Mouse (Mus musculus) lung, adult 2 months (tissue): ENCODE measurements around the gene Rwdd2a. TPM values are rescaled to one million over a fixed set of nuclear protein-coding genes. Genes with fewer than 3 reads are reported as not detected.
"Not testable (repeated sequence)": the region's sequence is repeated elsewhere in the genome, so short reads cannot be mapped to it uniquely, and the experiment has no call there.

Source experiments
- DNase-seq: peaks from one replicate; pipeline ENCODE4 v3.0.0; 2022
- H3K4me1 ChIP-seq: fragments of 200-500 bp; 2 replicates; pipeline ENCODE4 v1.6.1; 2011; ENCODE audit warnings: low read length; ENCODE audit not compliant: control insufficient read depth, insufficient read depth
- H3K4me3 ChIP-seq: fragments of 200-500 bp; replicated peaks from 2 replicates; pipeline ENCODE3; 2011; ENCODE audit warnings: low read depth, mild to moderate bottlenecking, control low read depth, low read length; ENCODE audit errors: extremely low read depth
- CTCF ChIP-seq: fragments of 200-500 bp; IDR thresholded peaks from 2 replicates; pipeline ENCODE4 v1.5.1; 2011; ENCODE audit warnings: mild to moderate bottlenecking, low read length, control low read depth; ENCODE audit not compliant: insufficient read depth
- POLR2A ChIP-seq: fragments of 200-500 bp; IDR thresholded peaks from 2 replicates; pipeline ENCODE4 v1.6.1; 2011; ENCODE audit warnings: low read depth, mild to moderate bottlenecking, control low read depth, low read length, borderline replicate concordance; ENCODE audit errors: extremely low read depth
- WGBS: fragments of 180-500 bp; shearing (Covaris S2); methylation state at CpG from one replicate; pipeline ENCODE4 v1.1.7; 2018; 5-methylcytosine and 5-hydroxymethylcytosine counted together
- polyA plus RNA-seq: library from polyadenylated mRNA; depleted of rRNA; stranded (reverse); fragments of >200 nt; gene quantifications from 2 replicates; pipeline ENCODE4 v1.2.3, GENCODE M21; 2012

The Rwdd2a gene
- polyA plus RNA-seq, 1 experiment, result 2.2 TPM

- Histone ChIP-seq H3K4me3 (no peak overlapping the region), H3K4me1 (no peaks in the 10 kb centered on the region)
- TF ChIP-seq CTCF (no peak), POLR2A (no peak)
- no peak for DNase-seq
- WGBS, result 85% methylated on average over 11 of the region's 11 CpGs
Measured at GRCm38 (mm10) chr9:86587019-86587795, 15.4 kb downstream of the Rwdd2a start.

GRCm38 (mm10) chr9:86592676-86593668 lies 21.2 kb downstream of the Rwdd2a start:
- H3K4me3 ChIP-seq, result no peak overlapping the region
- WGBS, result 69% methylated on average over 19 of the region's 19 CpGs
- no peaks in the 10 kb centered on the region for H3K4me1 ChIP-seq
- DNase-seq, result no peak
- TF ChIP-seq POLR2A (no peak), CTCF (no peak)

- H3K4me3 ChIP-seq, H3K4me1 ChIP-seq, DNase-seq: not testable (repeated sequence)
- 27% methylated on average over 10 of the region's 10 CpGs for WGBS
Measured at GRCm38 (mm10) chr9:86594357-86594767, 22.6 kb downstream of the Rwdd2a start.

DNA sequence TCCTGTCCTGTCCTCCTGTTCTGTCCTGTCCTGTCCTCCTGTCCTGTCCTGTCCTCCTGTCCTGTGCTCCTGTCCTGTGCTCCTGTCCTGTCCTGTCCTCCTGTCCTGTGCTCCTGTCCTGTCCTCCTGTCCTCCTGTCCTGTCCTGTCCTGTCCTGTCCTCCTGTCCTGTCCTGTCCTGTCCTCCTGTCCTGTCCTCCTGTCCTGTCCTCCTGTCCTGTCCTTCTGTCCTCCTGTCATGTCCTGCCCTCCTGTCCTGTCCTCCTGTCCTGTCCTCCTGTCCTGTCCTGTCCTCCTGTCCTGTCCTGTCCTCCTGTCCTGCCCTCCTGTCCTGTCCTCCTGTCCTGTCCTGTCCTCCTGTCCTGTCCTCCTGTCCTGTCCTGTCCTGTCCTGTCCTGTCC lies 25.2 kb downstream of the Rwdd2a start:
- H3K4me3 ChIP-seq, DNase-seq, H3K4me1 ChIP-seq: not testable (repeated sequence)

- DNase-seq, result no peak
- WGBS, result 36% methylated on average over 8 of the region's 8 CpGs
- Histone ChIP-seq H3K4me3 (no peak overlapping the region), H3K4me1 (no peaks in the 10 kb centered on the region)
- no peak for TF ChIP-seq POLR2A
Measured at GRCm38 (mm10) chr9:86599723-86600303, 28.0 kb downstream of the Rwdd2a start.

- no peaks in the 10 kb centered on the region for H3K4me1 ChIP-seq
- TF ChIP-seq POLR2A, result no peak
- no peak for TF ChIP-seq CTCF
- 66% methylated on average over 6 of the region's 6 CpGs for WGBS
- DNase-seq, result no peak
- H3K4me3 ChIP-seq, result no peak overlapping the region
Measured at GRCm38 (mm10) chr9:86605776-86606175, 34.0 kb downstream of the Rwdd2a start.

DNA sequence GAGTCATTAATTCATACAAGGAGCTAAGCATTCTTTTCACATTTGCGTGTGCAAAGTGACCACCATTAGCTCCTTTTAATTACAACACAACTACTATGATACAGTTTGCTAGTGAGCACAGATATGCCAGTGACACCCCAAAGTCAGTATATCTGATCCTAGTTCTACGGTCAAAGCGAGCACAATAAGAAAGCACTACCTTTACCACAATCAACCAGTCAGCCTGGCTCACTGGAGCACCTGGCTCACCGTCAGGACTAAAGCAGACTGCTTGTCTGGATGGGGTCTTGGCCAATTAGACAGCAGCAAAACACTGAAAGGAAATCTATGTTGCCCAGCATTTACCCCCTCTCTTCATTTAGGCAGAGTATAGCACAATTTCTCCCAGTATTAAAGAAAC lies 40.3 kb downstream of the Rwdd2a start:
- no peak overlapping the region for H3K4me3 ChIP-seq
- TF ChIP-seq CTCF (no peak), POLR2A (no peak)
- no peaks in the 10 kb centered on the region for H3K4me1 ChIP-seq
- 94% methylated on average over 4 of the region's 4 CpGs for WGBS
- DNase-seq, result no peak

GRCm38 (mm10) chr9:86615765-86616164 lies 44.0 kb downstream of the Rwdd2a start:
- no peak overlapping the region for H3K4me3 ChIP-seq
- 89% methylated on average over 1 of the region's 1 CpGs for WGBS
- TF ChIP-seq POLR2A, result no peak
- no peak for TF ChIP-seq CTCF
- H3K4me1 ChIP-seq, result peaks cover 5% of the 10 kb centered on the region
- no peak for DNase-seq

DNA sequence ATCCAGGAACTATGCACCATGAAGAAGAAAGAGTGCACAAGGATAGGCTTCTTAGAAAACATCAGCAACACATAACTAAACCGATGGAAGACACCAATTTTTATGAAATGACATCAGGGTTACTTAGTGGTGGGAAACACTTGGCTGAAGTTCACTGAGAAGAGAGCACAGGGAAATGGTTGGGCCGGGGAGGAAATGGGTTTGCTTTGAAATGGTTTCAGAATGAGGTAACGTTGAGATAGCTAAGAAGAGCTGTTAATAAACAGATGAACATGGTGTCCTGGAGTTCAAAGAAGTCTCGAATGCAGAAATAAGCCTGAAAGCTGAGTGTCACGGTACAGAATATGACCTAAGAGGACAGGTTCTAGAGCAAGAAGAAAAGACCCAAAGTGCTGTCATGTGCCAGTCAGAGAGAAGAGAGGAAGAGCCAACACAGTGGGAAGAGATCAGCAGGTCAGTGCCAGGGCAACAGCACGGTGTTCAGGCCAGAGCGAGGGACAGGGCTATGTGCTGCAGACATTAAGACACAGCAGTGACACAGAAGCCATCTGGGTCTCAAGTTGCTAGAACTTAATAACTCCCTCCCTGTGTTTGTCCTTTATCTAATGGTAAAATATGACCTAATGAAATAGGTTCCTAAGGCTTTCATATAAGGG lies 46.2 kb downstream of the Rwdd2a start:
- WGBS, result 34% methylated on average over 7 of the region's 7 CpGs

More for the DNA sequence above, 46.2 kb downstream of the Rwdd2a start:
- Histone ChIP-seq H3K4me3 (no peak overlapping the region), H3K4me1 (peaks cover 5% of the 10 kb centered on the region)
- no peak for DNase-seq
- TF ChIP-seq POLR2A (no peak), CTCF (no peak)
